Mouse (Mus musculus) fibroblast of lung, adult 2 months (primary cell): Measurements from ENCODE around the gene Clcn2.
"Not testable (repeated sequence)": the region's sequence is repeated elsewhere in the genome, so short reads cannot be mapped to it uniquely, and the experiment has no call there.

ENCODE experiments used
- DNase-seq: peaks from one replicate; pipeline ENCODE4 v3.0.0-alpha.2; 2011; ENCODE audit warnings: low read depth

Clcn2 gene

GRCm38 (mm10) chr16:20701729-20702521, 15.6 kb downstream of the Clcn2 start:
- DNase-seq, result no peak

GRCm38 (mm10) chr16:20701316-20701715, 16.2 kb downstream of the Clcn2 start:
- no peak for DNase-seq

GRCm38 (mm10) chr16:20700036-20700435, 17.5 kb downstream of the Clcn2 start:
- DNase-seq, result no peak

GRCm38 (mm10) chr16:20699266-20699665, 18.3 kb downstream of the Clcn2 start:
- no peak for DNase-seq

- DNase-seq, result no peak
These were observed 21.8 kb downstream of the Clcn2 start for GRCm38 (mm10) chr16:20695622-20696323.

- no peak for DNase-seq
These were observed 22.8 kb downstream of the Clcn2 start for GRCm38 (mm10) chr16:20694781-20695180.

- DNase-seq, result no peak
These were observed 24.3 kb downstream of the Clcn2 start, which contains the start of gene Fam131a for GRCm38 (mm10) chr16:20693111-20693701. Gene Fam131a (plus strand): TSS chr16:20693241.

GRCm38 (mm10) chr16:20692241-20692965, 25.1 kb downstream of the Clcn2 start:
- no peak for DNase-seq

- DNase-seq, result no peak
These were observed 25.9 kb downstream of the Clcn2 start for GRCm38 (mm10) chr16:20691617-20692016.

- DNase-seq, result no peak
These were observed 26.8 kb downstream of the Clcn2 start for GRCm38 (mm10) chr16:20690774-20691173.

GRCm38 (mm10) chr16:20677974-20678675, 39.4 kb downstream of the Clcn2 start:
- DNase-seq, result peak; percentile 86

- DNase-seq, result no peak
These were observed 40.2 kb downstream of the Clcn2 start for GRCm38 (mm10) chr16:20677380-20677779.

- no peak for DNase-seq
These were observed 40.8 kb downstream of the Clcn2 start for GRCm38 (mm10) chr16:20676702-20677101.

- no peak for DNase-seq
These were observed 42.3 kb downstream of the Clcn2 start for GRCm38 (mm10) chr16:20675213-20675612.

GRCm38 (mm10) chr16:20673706-20674303, 43.7 kb downstream of the Clcn2 start:
- no peak for DNase-seq

- no peak for DNase-seq
These were observed 44.4 kb downstream of the Clcn2 start for GRCm38 (mm10) chr16:20672965-20673705.

- DNase-seq, result peak; percentile 90
These were observed 45.0 kb downstream of the Clcn2 start for GRCm38 (mm10) chr16:20672500-20672902.

- DNase-seq, result no peak
These were observed 45.7 kb downstream of the Clcn2 start for GRCm38 (mm10) chr16:20671886-20672285.

- DNase-seq, result no peak
These were observed 47.3 kb downstream of the Clcn2 start for GRCm38 (mm10) chr16:20670291-20670690.

- not testable (repeated sequence) for DNase-seq
These were observed 49.5 kb downstream of the Clcn2 start, which contains the start of gene Eif4g1 for GRCm38 (mm10) chr16:20668013-20668412. Gene Eif4g1 (plus strand): TSS chr16:20668313.
